Mouse (Mus musculus) testis, adult 2 months (tissue): ENCODE results near the gene Pdk1. TPM values are rescaled to one million over a fixed set of nuclear protein-coding genes. Genes with fewer than 3 reads are reported as not detected.
A peak's percentile ranks its signal among the peaks of the same experiment; 100 is the strongest.

Experiments used
- H3K27ac ChIP-seq: fragments of 200-500 bp; 2 replicates; pipeline ENCODE4 v1.5.1; 2012; ENCODE audit warnings: low read depth, low read length; ENCODE audit not compliant: control insufficient read depth, insufficient read depth
- H3K27me3 ChIP-seq: fragments of 200-500 bp; 2 replicates; pipeline ENCODE4 v1.6.1; 2012; ENCODE audit warnings: mild to moderate bottlenecking, low read length, moderate library complexity; ENCODE audit not compliant: control insufficient read depth, insufficient read depth
- H3K36me3 ChIP-seq: fragments of 200-500 bp; 2 replicates; pipeline ENCODE4 v1.6.1; 2012; ENCODE audit warnings: mild to moderate bottlenecking, low read length; ENCODE audit not compliant: control insufficient read depth, insufficient read depth
- H3K4me1 ChIP-seq: fragments of 200-500 bp; 2 replicates; pipeline ENCODE4 v1.6.1; 2012; ENCODE audit warnings: low read length; ENCODE audit not compliant: control insufficient read depth, insufficient read depth
- H3K4me3 ChIP-seq: fragments of 200-500 bp; 2 replicates; pipeline ENCODE4 v1.5.1; 2012; ENCODE audit warnings: low read depth, mild to moderate bottlenecking, low read length, moderate library complexity, mixed read lengths; ENCODE audit not compliant: control insufficient read depth
- CTCF ChIP-seq: fragments of 200-500 bp; IDR thresholded peaks from 2 replicates; pipeline ENCODE4 v1.5.1; 2012; ENCODE audit warnings: low read depth, mild to moderate bottlenecking, inconsistent platforms, low read length, moderate library complexity; ENCODE audit not compliant: control insufficient read depth, insufficient read depth, insufficient replicate concordance
- POLR2A ChIP-seq: fragments of 200-500 bp; IDR thresholded peaks from 2 replicates; pipeline ENCODE4 v1.6.1; 2012; ENCODE audit warnings: low read depth, mild to moderate bottlenecking, inconsistent platforms, low read length, moderate library complexity; ENCODE audit not compliant: control insufficient read depth
- polyA plus RNA-seq: library from polyadenylated mRNA; depleted of rRNA; stranded (reverse); fragments of >200 nt; gene quantifications from 2 replicates; pipeline ENCODE4 v1.2.3, GENCODE M21; 2012; rRNA removed

Pdk1 gene
- 4.2 and 5.4 TPM in 2 replicates for polyA plus RNA-seq

DNA sequence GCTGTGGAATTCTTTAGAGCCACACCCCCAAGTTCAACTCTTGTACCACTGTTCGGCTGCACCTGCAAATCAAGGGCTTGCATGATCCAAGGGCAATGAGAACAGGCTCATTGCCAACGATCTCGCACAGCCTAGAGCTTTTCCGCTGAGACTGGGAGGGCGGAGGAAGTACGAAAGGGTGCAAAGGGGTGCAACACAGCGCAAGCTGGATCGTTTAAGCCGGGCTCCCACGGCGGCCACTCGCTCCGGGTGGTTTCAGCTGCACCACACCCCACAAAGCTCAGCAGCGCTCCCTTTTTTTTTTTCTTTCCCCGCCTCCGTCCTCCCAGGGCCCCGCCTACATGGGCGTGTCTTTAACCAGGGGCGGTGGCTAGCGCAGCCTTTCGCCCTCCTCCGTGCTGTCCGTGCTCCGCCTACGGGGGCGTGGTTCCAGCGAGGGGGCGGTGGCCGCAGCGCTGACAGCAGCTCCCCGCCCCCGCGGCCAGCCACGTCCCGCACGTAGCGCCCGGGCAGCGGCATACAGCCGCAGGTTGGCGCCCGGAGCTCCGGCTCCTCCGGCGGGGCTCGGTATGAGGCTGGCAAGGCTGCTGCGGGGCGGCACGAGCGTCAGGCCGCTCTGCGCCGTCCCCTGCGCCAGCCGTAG is at the start of gene Pdk1:
Gene Pdk1, plus strand, starts transcription at position 424 of the 643 bp plus-strand sequence.
- Histone ChIP-seq H3K27ac (0 out of 2 replicates have a peak within 1 kb of the TSS, but pooled peaks have one; percentile 29), H3K27me3 (no peaks in the 10 kb centered on the region), H3K36me3 (no peaks in the 10 kb centered on the region), H3K4me3 (peak within 1 kb of the TSS; percentile 82), H3K4me1 (peaks cover 3% of the 10 kb centered on the region)
- TF ChIP-seq POLR2A (peak; percentile 54), CTCF (no peak)

DNA sequence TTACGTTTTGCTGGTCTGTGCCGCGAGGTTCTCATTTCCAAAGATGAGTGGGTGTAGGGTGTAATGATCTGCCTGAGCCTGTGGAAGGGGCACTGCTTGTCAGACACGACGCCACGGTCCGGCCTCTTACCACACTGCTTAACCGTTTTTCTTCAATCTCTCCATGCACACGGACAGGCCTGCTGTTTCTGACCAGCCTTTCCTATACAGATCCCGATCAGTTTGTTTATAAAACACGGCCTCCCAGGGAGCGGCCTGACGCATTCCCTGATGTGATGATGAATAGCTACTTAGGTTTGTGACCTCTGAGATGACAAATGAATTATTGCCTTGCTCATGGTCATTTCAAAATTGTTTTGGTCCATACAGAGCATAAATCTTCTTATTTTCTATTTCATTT is 48.9 kb upstream of the Pdk1 start:
- Histone ChIP-seq H3K27ac (no peak overlapping the region), H3K27me3 (no peaks in the 10 kb centered on the region), H3K4me3 (no peak overlapping the region), H3K36me3 (no peaks in the 10 kb centered on the region), H3K4me1 (no peaks in the 10 kb centered on the region)
- TF ChIP-seq CTCF (no peak), POLR2A (no peak)

DNA sequence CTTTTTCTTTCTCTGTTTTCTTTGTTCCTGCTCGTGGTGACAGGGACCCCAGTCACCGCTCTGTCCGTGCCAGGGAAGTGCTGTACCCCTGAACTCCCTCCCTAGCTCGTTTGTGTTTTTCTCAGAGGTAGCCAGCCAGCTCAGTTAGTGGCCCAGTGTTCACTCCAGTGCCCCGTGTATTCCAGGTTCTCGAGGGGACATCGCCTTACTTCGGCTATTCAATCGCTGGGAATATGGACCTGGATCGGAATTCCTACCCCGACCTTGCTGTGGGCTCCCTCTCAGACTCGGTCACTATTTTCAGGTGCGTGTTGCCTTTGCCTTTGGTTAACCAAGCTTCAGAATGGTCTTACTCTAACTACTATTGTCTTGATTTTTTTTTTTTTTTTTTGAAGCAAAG is 45.3 kb upstream of the Pdk1 start:
- no peaks in the 10 kb centered on the region for H3K36me3 ChIP-seq

DNA sequence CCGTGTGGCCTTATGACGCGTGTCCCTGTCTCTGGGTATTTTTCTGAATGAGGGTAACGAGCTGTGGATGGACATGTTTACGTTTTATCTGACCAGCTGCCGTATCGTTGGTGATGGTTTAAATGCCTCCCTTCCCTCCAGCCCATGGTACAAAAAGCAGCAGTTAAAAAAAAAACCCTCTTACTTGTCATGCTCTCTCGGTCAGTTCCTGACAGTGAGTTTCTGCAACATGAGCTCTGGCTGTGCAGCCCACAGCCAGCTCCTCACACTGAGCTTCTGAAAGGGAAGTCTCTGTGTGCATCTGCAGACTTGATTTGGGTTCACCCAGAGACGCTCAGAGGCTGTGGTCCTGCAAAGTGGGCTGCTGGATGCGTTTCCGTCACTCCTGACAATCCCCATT is 44.1 kb upstream of the Pdk1 start:
- TF ChIP-seq POLR2A (no peak), CTCF (no peak)
- no peak overlapping the region for H3K27ac ChIP-seq
- no peaks in the 10 kb centered on the region for H3K36me3 ChIP-seq
- no peaks in the 10 kb centered on the region for H3K27me3 ChIP-seq
- H3K4me1 ChIP-seq: no peaks in the 10 kb centered on the region
- H3K4me3 ChIP-seq: no peak overlapping the region

More for the DNA sequence above, 45.3 kb upstream of the Pdk1 start:
- no peaks in the 10 kb centered on the region for H3K27me3 ChIP-seq
- H3K4me3 ChIP-seq: no peak overlapping the region
- H3K4me1 ChIP-seq: no peaks in the 10 kb centered on the region
- H3K27ac ChIP-seq: no peak overlapping the region
- no peak for TF ChIP-seq POLR2A
- no peak for TF ChIP-seq CTCF

DNA sequence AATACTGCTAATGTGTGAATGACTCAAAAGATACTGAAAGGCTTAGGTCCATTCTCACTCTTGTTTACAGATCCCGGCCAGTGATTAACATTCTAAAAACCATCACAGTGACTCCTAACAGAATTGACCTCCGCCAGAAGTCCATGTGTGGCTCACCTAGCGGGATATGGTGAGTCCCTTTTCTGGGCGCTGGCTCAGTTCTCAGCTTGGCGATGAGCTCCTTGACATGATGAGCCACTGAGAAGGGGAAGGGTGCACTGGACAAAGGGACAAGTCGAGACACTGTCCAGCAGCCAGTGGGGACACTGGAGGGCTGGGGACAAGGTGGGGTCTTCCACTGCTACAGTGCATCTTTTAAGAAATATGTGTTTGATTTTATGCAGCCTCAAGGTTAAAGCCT is 39.4 kb upstream of the Pdk1 start:
- no peaks in the 10 kb centered on the region for H3K27me3 ChIP-seq
- H3K27ac ChIP-seq: no peak overlapping the region
- H3K4me1 ChIP-seq: no peaks in the 10 kb centered on the region
- H3K4me3 ChIP-seq: no peak overlapping the region
- TF ChIP-seq CTCF (no peak), POLR2A (no peak)
- H3K36me3 ChIP-seq: no peaks in the 10 kb centered on the region

DNA sequence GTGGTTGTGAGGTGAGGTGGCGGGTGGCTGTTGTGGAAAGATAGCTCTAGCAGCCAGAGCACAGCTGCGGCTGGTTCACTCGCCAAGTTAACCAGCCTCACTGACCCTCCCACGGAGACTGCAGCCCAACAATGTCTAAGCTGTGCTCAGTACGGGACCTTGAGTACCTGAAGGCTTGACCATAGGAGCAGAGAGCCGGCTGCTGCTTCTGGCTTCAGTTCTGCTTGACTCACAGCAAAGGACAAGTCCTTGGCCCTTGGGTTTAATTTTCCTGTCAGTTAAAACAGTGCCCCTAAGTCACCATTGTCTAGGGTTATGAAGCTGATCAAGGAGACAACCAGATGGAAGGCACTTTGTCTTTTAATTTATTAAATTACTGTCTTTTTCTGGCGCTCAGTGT is 38.7 kb upstream of the Pdk1 start:
- H3K27ac ChIP-seq: no peak overlapping the region
- H3K36me3 ChIP-seq: no peaks in the 10 kb centered on the region
- TF ChIP-seq POLR2A: no peak
- TF ChIP-seq CTCF: no peak
- no peaks in the 10 kb centered on the region for H3K27me3 ChIP-seq
- H3K4me3 ChIP-seq: no peak overlapping the region
- H3K4me1 ChIP-seq: no peaks in the 10 kb centered on the region

DNA sequence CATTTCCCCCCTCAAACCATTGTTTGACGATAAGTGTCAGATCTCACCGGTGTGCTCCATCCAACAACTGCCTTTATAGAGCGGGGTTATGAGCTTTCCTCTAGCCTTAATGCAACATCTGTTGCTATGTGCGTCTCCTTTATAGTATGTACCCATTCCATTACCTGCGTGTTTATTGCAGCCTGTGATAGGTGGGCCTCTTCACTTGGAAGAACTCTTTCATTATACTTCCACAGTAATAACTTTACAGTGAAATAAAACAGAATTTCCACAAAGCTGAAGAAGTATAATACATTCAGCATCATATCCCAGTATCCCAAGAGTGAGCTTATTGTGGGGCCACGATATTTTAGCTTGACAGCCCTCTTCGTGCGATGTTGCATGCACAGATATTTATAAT is 37.5 kb upstream of the Pdk1 start:
- no peaks in the 10 kb centered on the region for H3K27me3 ChIP-seq
- no peak for TF ChIP-seq POLR2A
- no peak for TF ChIP-seq CTCF

DNA sequence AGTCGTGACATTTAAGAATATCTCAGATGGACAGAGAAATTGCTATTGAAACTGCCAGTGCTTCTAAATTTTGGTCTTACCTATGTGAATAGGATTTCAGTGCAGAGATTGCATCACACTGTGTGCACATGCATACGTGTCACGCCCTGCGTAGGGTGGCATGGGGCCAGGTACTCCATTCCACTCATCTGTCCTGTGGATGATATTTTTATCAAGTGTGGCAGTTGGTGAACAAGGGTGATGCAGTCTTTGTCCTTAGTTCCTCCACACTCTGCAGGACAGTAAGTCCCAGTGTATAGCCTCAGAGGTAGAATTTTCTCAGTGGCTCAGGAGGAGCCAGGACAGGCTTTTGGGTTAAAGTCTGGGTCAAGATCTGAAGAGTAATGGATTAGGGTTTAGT is 36.8 kb upstream of the Pdk1 start:
- no peak overlapping the region for H3K4me3 ChIP-seq
- no peaks in the 10 kb centered on the region for H3K36me3 ChIP-seq
- no peaks in the 10 kb centered on the region for H3K4me1 ChIP-seq
- no peaks in the 10 kb centered on the region for H3K27me3 ChIP-seq
- no peak for TF ChIP-seq POLR2A
- no peak for TF ChIP-seq CTCF
- no peak overlapping the region for H3K27ac ChIP-seq

More for the DNA sequence above, 37.5 kb upstream of the Pdk1 start:
- Histone ChIP-seq H3K36me3 (no peaks in the 10 kb centered on the region), H3K27ac (no peak overlapping the region), H3K4me3 (no peak overlapping the region), H3K4me1 (no peaks in the 10 kb centered on the region)
